Mouse (Mus musculus): ENCODE data around the gene Tmem233.

DNA sequence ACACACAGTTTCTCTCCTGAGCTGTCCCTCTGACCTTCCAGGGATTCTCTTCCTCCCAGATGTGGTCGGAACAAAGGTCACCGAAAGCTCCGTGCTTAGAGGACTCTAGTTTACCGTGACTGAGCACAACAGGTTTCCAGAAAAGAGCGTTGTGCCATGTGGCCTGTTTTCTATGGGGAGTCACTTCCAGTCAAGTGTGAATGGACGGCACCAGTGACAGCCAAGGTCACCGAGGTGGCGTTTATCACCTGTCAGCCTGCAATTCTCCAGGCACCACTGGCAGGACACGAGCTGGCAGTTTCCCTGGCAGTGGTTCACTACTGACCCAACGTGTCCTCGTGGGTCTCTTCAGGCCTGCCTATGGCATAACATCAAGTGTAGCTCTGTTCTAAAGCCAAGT is 63.7 kb downstream of the Tmem233 start:
- TF ChIP-seq POLR2A (IDR thresholded peaks at IDR 0.05; ENCODE audit: low read depth, low read length): no peak
- no peak for TF ChIP-seq CTCF (IDR thresholded peaks at IDR 0.05; ENCODE audit: extremely low read depth, insufficient read length, insufficient replicate concordance, low read depth, low read length)

All from small intestine, adult 2 months (tissue).